Mouse (Mus musculus): ENCODE data around the gene Iqcc. TPM values are rescaled to one million over a fixed set of nuclear protein-coding genes. Genes with fewer than 3 reads are reported as not detected.

Gene Iqcc
- total and polyA plus RNA-seq, 2 experiments from 2014 or later: 7.9 to 17.2 TPM

GRCm38 (mm10) chr4:129631867-129632266, 13.0 kb upstream of the Iqcc start:
- WGBS: 93% methylated on average over 12 of the region's 12 CpGs
- peaks cover 68% of the 10 kb centered on the region for H3K36me3 ChIP-seq (ENCODE audit: insufficient read depth, low read length)
- TF ChIP-seq CTCF (IDR thresholded peaks at IDR 0.05): no peak

GRCm38 (mm10) chr4:129630944-129631343, 12.0 kb upstream of the Iqcc start:
- Histone ChIP-seq H3K36me3 (ENCODE audit: insufficient read depth, low read length) (peaks cover 69% of the 10 kb centered on the region), H3K27ac (ENCODE audit: low read depth, low read length) (no peak overlapping the region), H3K4me3 (ENCODE audit: low read depth, low read length) (no peak overlapping the region), H3K4me1 (ENCODE audit: insufficient read depth, low read length) (no peaks in the 10 kb centered on the region; the same call in 1 of the 2 replicates), H3K9me3 (ENCODE audit: low read length) (no peaks in the 10 kb centered on the region), H3K27me3 (ENCODE audit: insufficient read depth, low read length) (no peaks in the 10 kb centered on the region), H3K9ac (replicated peaks; ENCODE audit: low read length, poor library complexity, severe bottlenecking) (no peak overlapping the region), H3K4me2 (ENCODE audit: low read depth, low read length, poor library complexity, severe bottlenecking) (no peak overlapping the region)
- no peak for TF ChIP-seq CTCF (IDR thresholded peaks at IDR 0.05)
- WGBS: 83% methylated on average over 4 of the region's 4 CpGs
- ATAC-seq (ENCODE audit: low FRiP score) (no peak), DNase-seq (ENCODE audit: low spot score) (peak; percentile 35)

More at GRCm38 (mm10) chr4:129631867-129632266, 13.0 kb upstream of the Iqcc start:
- H3K4me3 ChIP-seq (ENCODE audit: low read depth, low read length): no peak overlapping the region
- no peak overlapping the region for H3K9ac ChIP-seq (replicated peaks; ENCODE audit: low read length, poor library complexity, severe bottlenecking)
- H3K4me1 ChIP-seq (ENCODE audit: insufficient read depth, low read length): no peaks in the 10 kb centered on the region
- no peak overlapping the region for H3K4me2 ChIP-seq (ENCODE audit: low read depth, low read length, poor library complexity, severe bottlenecking)
- no peak for DNase-seq (ENCODE audit: low spot score)
- no peak for ATAC-seq (ENCODE audit: low FRiP score)
- H3K9me3 ChIP-seq (ENCODE audit: low read length): no peaks in the 10 kb centered on the region
- no peak overlapping the region for H3K27ac ChIP-seq (ENCODE audit: low read depth, low read length)
- H3K27me3 ChIP-seq (ENCODE audit: insufficient read depth, low read length): no peaks in the 10 kb centered on the region

GRCm38 (mm10) chr4:129626035-129626434, 7.1 kb upstream of the Iqcc start:
- Histone ChIP-seq H3K4me1 (ENCODE audit: insufficient read depth, low read length) (peaks cover 25% of the 10 kb centered on the region), H3K27me3 (ENCODE audit: insufficient read depth, low read length) (no peaks in the 10 kb centered on the region), H3K4me3 (ENCODE audit: low read depth, low read length) (no peak overlapping the region), H3K27ac (ENCODE audit: low read depth, low read length) (no peak overlapping the region), H3K9ac (replicated peaks; ENCODE audit: low read length, poor library complexity, severe bottlenecking) (no peak overlapping the region), H3K4me2 (ENCODE audit: low read depth, low read length, poor library complexity, severe bottlenecking) (no peak overlapping the region), H3K9me3 (ENCODE audit: low read length) (no peaks in the 10 kb centered on the region), H3K36me3 (ENCODE audit: insufficient read depth, low read length) (peaks cover 37% of the 10 kb centered on the region)
- ATAC-seq (ENCODE audit: low FRiP score) (no peak), DNase-seq (ENCODE audit: low spot score) (no peak)
- no peak for TF ChIP-seq CTCF (IDR thresholded peaks at IDR 0.05)
- WGBS: 76% methylated on average over 6 of the region's 6 CpGs

- H3K9me3 ChIP-seq (ENCODE audit: low read length): no peaks in the 10 kb centered on the region
- H3K4me3 ChIP-seq (ENCODE audit: low read depth, low read length): no peak overlapping the region
- H3K4me1 ChIP-seq (ENCODE audit: insufficient read depth, low read length): peaks cover 26% of the 10 kb centered on the region
- H3K27me3 ChIP-seq (ENCODE audit: insufficient read depth, low read length): no peaks in the 10 kb centered on the region
- TF ChIP-seq CTCF (IDR thresholded peaks at IDR 0.05): no peak
- H3K36me3 ChIP-seq (ENCODE audit: insufficient read depth, low read length): peaks cover 32% of the 10 kb centered on the region
- DNase-seq (ENCODE audit: low spot score): no peak
- peak overlapping the region; percentile 96 for H3K27ac ChIP-seq (ENCODE audit: low read depth, low read length)
- 44% methylated on average over 4 of the region's 4 CpGs for WGBS
- peak overlapping the region; percentile 89; the same call in 1 of the 2 replicates for H3K4me2 ChIP-seq (ENCODE audit: low read depth, low read length, poor library complexity, severe bottlenecking)
- ATAC-seq (ENCODE audit: low FRiP score): no peak
- H3K9ac ChIP-seq (replicated peaks; ENCODE audit: low read length, poor library complexity, severe bottlenecking): no peak overlapping the region
These were observed 6.6 kb upstream of the Iqcc start for GRCm38 (mm10) chr4:129625496-129625895.

- 0 out of 2 replicates have a peak, but pooled peaks have one; percentile 10 for TF ChIP-seq CTCF (IDR thresholded peaks at IDR 0.05)
- Histone ChIP-seq H3K4me2 (ENCODE audit: low read depth, low read length, poor library complexity, severe bottlenecking) (peak overlapping the region; percentile 89), H3K9me3 (ENCODE audit: low read length) (no peaks in the 10 kb centered on the region), H3K4me3 (ENCODE audit: low read depth, low read length) (peak overlapping the region; percentile 59), H3K27me3 (ENCODE audit: insufficient read depth, low read length) (no peaks in the 10 kb centered on the region), H3K36me3 (ENCODE audit: insufficient read depth, low read length) (peaks cover 29% of the 10 kb centered on the region), H3K9ac (replicated peaks; ENCODE audit: low read length, poor library complexity, severe bottlenecking) (peak overlapping the region; percentile 57), H3K4me1 (ENCODE audit: insufficient read depth, low read length) (peaks cover 26% of the 10 kb centered on the region), H3K27ac (ENCODE audit: low read depth, low read length) (peak overlapping the region; percentile 96)
- WGBS: 1% methylated on average over 6 of the region's 6 CpGs
- DNase-seq (ENCODE audit: low spot score) (peak; percentile 87), ATAC-seq (ENCODE audit: low FRiP score) (peak; percentile 28; the same call in 1 of the 2 replicates)
These were observed 6.1 kb upstream of the Iqcc start for GRCm38 (mm10) chr4:129625029-129625370.

- no peak for TF ChIP-seq CTCF (IDR thresholded peaks at IDR 0.05)
- H3K4me3 ChIP-seq (ENCODE audit: low read depth, low read length): peak overlapping the region; percentile 59
- H3K4me1 ChIP-seq (ENCODE audit: insufficient read depth, low read length): peaks cover 26% of the 10 kb centered on the region
- H3K36me3 ChIP-seq (ENCODE audit: insufficient read depth, low read length): peaks cover 29% of the 10 kb centered on the region
- under 1% methylated on average over 18 of the region's 18 CpGs for WGBS
- peak overlapping the region; percentile 89 for H3K4me2 ChIP-seq (ENCODE audit: low read depth, low read length, poor library complexity, severe bottlenecking)
- peak overlapping the region; percentile 96 for H3K27ac ChIP-seq (ENCODE audit: low read depth, low read length)
- H3K9ac ChIP-seq (replicated peaks; ENCODE audit: low read length, poor library complexity, severe bottlenecking): peak overlapping the region; percentile 81
- DNase-seq (ENCODE audit: low spot score): peak; percentile 98
- ATAC-seq (ENCODE audit: low FRiP score): peak; percentile 95
- H3K27me3 ChIP-seq (ENCODE audit: insufficient read depth, low read length): no peaks in the 10 kb centered on the region
- no peaks in the 10 kb centered on the region for H3K9me3 ChIP-seq (ENCODE audit: low read length)
These were observed 5.6 kb upstream of the Iqcc start for GRCm38 (mm10) chr4:129624281-129625028.

All from midbrain, postnatal 0 days (tissue).